Mouse (Mus musculus): ENCODE data around the gene Slc35e1. TPM values are rescaled to one million over a fixed set of nuclear protein-coding genes. Genes with fewer than 3 reads are reported as not detected.

Gene Slc35e1
- total RNA-seq (2023) = 45.4 TPM

GRCm38 (mm10) chr8:72491680-72492621 lies at the start of gene Slc35e1:
TSS of gene Slc35e1 (minus strand) at chr8:72492614.

GRCm38 (mm10) chr8:72474826-72475546 lies 17.4 kb downstream of the Slc35e1 start, which contains the start of gene Cherp:
TSS of gene Cherp (minus strand) at chr8:72475226.

DNA sequence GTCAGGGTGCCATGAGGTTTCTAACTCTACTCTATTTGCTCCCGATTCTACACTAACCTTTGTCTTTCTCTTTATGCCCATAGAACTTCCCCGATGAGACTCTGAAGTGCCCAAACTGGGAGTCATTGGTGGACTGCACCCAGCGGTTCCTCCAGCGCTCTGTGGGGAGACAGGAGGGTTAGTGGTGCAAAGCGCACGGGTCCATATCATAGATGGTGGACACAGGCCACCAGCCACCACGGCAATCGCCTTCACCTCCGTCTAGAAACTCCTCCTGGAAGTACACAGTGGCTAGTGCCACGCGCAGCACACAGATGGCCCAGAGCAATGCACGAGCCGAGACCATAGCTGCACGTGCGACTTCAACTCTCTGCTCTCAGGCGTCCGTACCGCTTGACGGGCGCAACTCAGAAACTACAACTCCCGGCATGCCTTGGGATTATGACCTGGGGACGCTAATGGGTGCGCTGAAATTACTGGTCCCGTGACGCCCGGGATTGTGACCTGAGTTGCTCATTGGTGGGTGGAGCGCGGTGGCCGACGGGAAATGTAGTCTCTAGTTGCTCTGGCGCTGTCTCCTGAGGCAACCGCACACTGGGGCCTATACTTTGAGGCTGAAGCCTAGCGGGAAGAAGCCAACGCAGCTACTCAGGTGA lies 48.9 kb downstream of the Slc35e1 start, which contains the start of the genes Calr3 and 1700030K09Rik:
Gene Calr3 (minus strand): TSS at position 533 of the 656 bp plus-strand sequence.
Gene 1700030K09Rik (plus strand): TSS at position 543 of the 656 bp plus-strand sequence.

Other genes starting within 250 kb of the Slc35e1 start
- gene Gm10282, start 187.4 kb downstream of the Slc35e1 start, total RNA-seq (2023) = 13.7 TPM
- gene Klf2, start 173.6 kb downstream of the Slc35e1 start, total RNA-seq (2023) = 3,950 TPM
- 101 TPM for gene Eps15l1, start 71.2 kb downstream of the Slc35e1 start, total RNA-seq (2023)
- gene Calr3, start 48.7 kb downstream of the Slc35e1 start, total RNA-seq (2023) = 0.77 TPM
- 3.4 TPM for gene 1700030K09Rik, start 48.7 kb downstream of the Slc35e1 start, total RNA-seq (2023)
- 103 TPM for gene Cherp, start 17.4 kb downstream of the Slc35e1 start, total RNA-seq (2023)
- gene Med26, start 55.7 kb upstream of the Slc35e1 start, total RNA-seq (2023) = 21.3 TPM
- 120 TPM for gene Smim7, start 78.5 kb upstream of the Slc35e1 start, total RNA-seq (2023)
- 1.5 TPM for gene Tmem38a, start 79.4 kb upstream of the Slc35e1 start, total RNA-seq (2023)
- 0.31 TPM for gene Nwd1, start 154.1 kb upstream of the Slc35e1 start, total RNA-seq (2023)
- 127 TPM for gene Sin3b, start 230.7 kb upstream of the Slc35e1 start, total RNA-seq (2023)